14 mouse cellular contexts compared by ENCODE assay signal in genomic region chr12:80787604-80788003, GRCm38 (mm10). TPM values are rescaled to one million over a fixed set of nuclear protein-coding genes. Genes with fewer than 3 reads are reported as not detected.
DNase-seq lines count a peak whose midpoint lies in the region; ATAC-seq lines count a peak whose summit lies in the region.
"Had no signal": no experiment of that assay in that cellular context is flagged by ENCODE, and none has a peak within 500 bp of the region (broad histone marks: within the 10 kb centered on the region; RNA-seq: fewer than 3 reads in every experiment).

No protein-coding gene starts in this region.

- 37% methylated on average over 11 of the region's 11 CpGs for WGBS in heart, embryonic 10.5 days
- WGBS in intestine, embryonic 16.5 days = 40% methylated on average over 11 of the region's 11 CpGs
- WGBS in liver, embryonic 13.5 days (ENCODE audit: insufficient replicate concordance) = 59% methylated on average over 11 of the region's 11 CpGs

- H3K27me3 ChIP-seq in heart, embryonic 10.5 days (ENCODE audit: insufficient read depth, poor library complexity, severe bottlenecking) = no peaks in the 10 kb centered on the region
- no peaks in the 10 kb centered on the region for H3K27me3 ChIP-seq in intestine, embryonic 16.5 days (replicated peaks; ENCODE audit: control insufficient read depth, insufficient read depth, low read length)
- H3K27me3 ChIP-seq in liver, embryonic 13.5 days = no peaks in the 10 kb centered on the region
- H3K27me3 ChIP-seq: midbrain, embryonic 15.5 days had no signal

- H3K27ac ChIP-seq in heart, embryonic 10.5 days = no peak overlapping the region
- H3K27ac ChIP-seq in intestine, embryonic 16.5 days (ENCODE audit: low read length) = peak overlapping the region; percentile 61
- peak overlapping the region; percentile 40 for H3K27ac ChIP-seq in liver, embryonic 13.5 days
- H3K27ac ChIP-seq: limb, embryonic 10.5 days; midbrain, embryonic 15.5 days; neural tube, embryonic 15.5 days had no signal

- peaks cover 28% of the 10 kb centered on the region for H3K4me1 ChIP-seq in heart, embryonic 10.5 days
- H3K4me1 ChIP-seq in intestine, embryonic 16.5 days (ENCODE audit: control insufficient read depth, insufficient read depth, low read length) = peaks cover 22% of the 10 kb centered on the region
- peaks cover 73% of the 10 kb centered on the region for H3K4me1 ChIP-seq in liver, embryonic 13.5 days (replicated peaks)

- peak overlapping the region; percentile 25; the same call in 1 of the 2 replicates for H3K4me2 ChIP-seq in intestine, embryonic 16.5 days (ENCODE audit: low read depth, low read length)
- H3K4me2 ChIP-seq in liver, embryonic 13.5 days = 0 out of 2 replicates have a peak overlapping the region, but pooled peaks have one; percentile 11
- H3K4me2 ChIP-seq: midbrain, embryonic 15.5 days; neural tube, embryonic 15.5 days had no signal

- 0 out of 2 replicates have a peak overlapping the region, but pooled peaks have one; percentile 45 for H3K9ac ChIP-seq in intestine, embryonic 16.5 days (ENCODE audit: low read depth, low read length)
- H3K9ac ChIP-seq in liver, embryonic 13.5 days = peak overlapping the region; percentile 10; the same call in 1 of the 2 replicates
- H3K9ac ChIP-seq: midbrain, embryonic 15.5 days; neural tube, embryonic 15.5 days had no signal

- H3K4me3 ChIP-seq in heart, embryonic 10.5 days = no peak overlapping the region
- peak overlapping the region; percentile 19; the same call in 1 of the 2 replicates for H3K4me3 ChIP-seq in intestine, embryonic 16.5 days (ENCODE audit: low read length)
- no peak overlapping the region for H3K4me3 ChIP-seq in liver, embryonic 13.5 days (replicated peaks)
- H3K4me3 ChIP-seq: limb, embryonic 10.5 days; midbrain, embryonic 15.5 days; neural tube, embryonic 15.5 days had no signal

- H3K36me3 ChIP-seq in heart, embryonic 10.5 days = no peaks in the 10 kb centered on the region
- H3K36me3 ChIP-seq in intestine, embryonic 16.5 days (ENCODE audit: control insufficient read depth, insufficient read depth, low read length) = no peaks in the 10 kb centered on the region
- H3K36me3 ChIP-seq in liver, embryonic 13.5 days = peaks cover under 1% of the 10 kb centered on the region; the same call in 1 of the 2 replicates
- H3K36me3 ChIP-seq: limb, embryonic 10.5 days; midbrain, embryonic 15.5 days; neural tube, embryonic 15.5 days had no signal

- DNase-seq in heart, adult 11 months = peak; percentile 84
- DNase-seq in heart, embryonic 10.5 days (ENCODE audit: low spot score) = no peak
- peak; percentile 66 for DNase-seq in brain, adult 2 months (ENCODE audit: low read depth, low spot score)
- no peak for DNase-seq in liver, embryonic 13.5 days
- no peak for DNase-seq in adipocyte (ENCODE audit: low spot score)
- no peak for DNase-seq in gastrocnemius, postnatal 4 days (ENCODE audit: low spot score in 2 of 2)
- DNase-seq in embryo, embryonic 11 days = no peak
- DNase-seq: adrenal gland, postnatal 14 days; right cerebral cortex, postnatal 14 days had no signal

- peak; percentile 46 for ATAC-seq in intestine, embryonic 16.5 days
- no peak for ATAC-seq in liver, embryonic 13.5 days (ENCODE audit: low read depth)
- ATAC-seq: midbrain, embryonic 15.5 days had no signal

- H3K9me3 ChIP-seq in heart, embryonic 10.5 days = no peaks in the 10 kb centered on the region
- H3K9me3 ChIP-seq in intestine, embryonic 16.5 days (ENCODE audit: control insufficient read depth, low read length) = no peaks in the 10 kb centered on the region
- no peaks in the 10 kb centered on the region for H3K9me3 ChIP-seq in liver, embryonic 13.5 days (replicated peaks)
- H3K9me3 ChIP-seq: limb, embryonic 10.5 days; midbrain, embryonic 15.5 days; neural tube, embryonic 15.5 days had no signal

RNA-seq across cellular contexts. Expression of gene Susd6, which starts 2.7 kb away (rescaled TPM):
- polyA plus RNA-seq in heart, embryonic 10.5 days (2016; fragmentation: Nextera tagmentation; extraction: Ambion mirVana) = 14.9 and 16.5 TPM in 2 replicates
- polyA plus RNA-seq in intestine, embryonic 16.5 days (2015; fragmentation: Nextera tagmentation; extraction: Ambion mirVana) = 16.4 and 20.0 TPM in 2 replicates
- polyA plus RNA-seq in liver, embryonic 13.5 days (2015; fragmentation: Nextera tagmentation; extraction: Ambion mirVana) = 9.4 and 11.6 TPM in 2 replicates
- 10 to 100 TPM; 32.4 to 32.5 TPM for total RNA-seq in gastrocnemius, postnatal 4 days (2021)

RNA-seq across cellular contexts. Expression of gene Ccdc177, which starts 27.1 kb away (rescaled TPM):
- polyA plus RNA-seq in heart, embryonic 10.5 days (2016; fragmentation: Nextera tagmentation; extraction: Ambion mirVana) = 0.03 TPM in 1 of 2 replicates, not detected in the other
- polyA plus RNA-seq in intestine, embryonic 16.5 days (2015; fragmentation: Nextera tagmentation; extraction: Ambion mirVana) = 0.02 and 0.09 TPM in 2 replicates
- not detected in 2 replicates for polyA plus RNA-seq in liver, embryonic 13.5 days (2015; fragmentation: Nextera tagmentation; extraction: Ambion mirVana)
- total RNA-seq in gastrocnemius, postnatal 4 days (2021) = under 1 TPM; 0.12 to 0.13 TPM
- total RNA-seq: adrenal gland, postnatal 14 days; hematopoietic stem cell, adult 5-6 weeks had no signal

Comparison
In these comparisons a context has a peak if more than half of its experiments do, and no peak if none do; other contexts are left out.
1. DNase-seq: peak in heart, adult 11 months (single experiment) and brain, adult 2 months (single experiment); none in heart, embryonic 10.5 days (single experiment), liver, embryonic 13.5 days (single experiment), adipocyte (single experiment), gastrocnemius, postnatal 4 days (0 of 2) and embryo, embryonic 11 days (single experiment).